Mouse (Mus musculus) MEL-GATA-1-ER (cell line): ENCODE data around the gene Cep78.

Source experiments
- DNase-seq: peaks from one replicate; pipeline ENCODE4 v3.0.0-alpha.2; 2012; ENCODE audit warnings: low read depth; ENCODE audit errors: extremely low read depth

The Cep78 gene

DNA sequence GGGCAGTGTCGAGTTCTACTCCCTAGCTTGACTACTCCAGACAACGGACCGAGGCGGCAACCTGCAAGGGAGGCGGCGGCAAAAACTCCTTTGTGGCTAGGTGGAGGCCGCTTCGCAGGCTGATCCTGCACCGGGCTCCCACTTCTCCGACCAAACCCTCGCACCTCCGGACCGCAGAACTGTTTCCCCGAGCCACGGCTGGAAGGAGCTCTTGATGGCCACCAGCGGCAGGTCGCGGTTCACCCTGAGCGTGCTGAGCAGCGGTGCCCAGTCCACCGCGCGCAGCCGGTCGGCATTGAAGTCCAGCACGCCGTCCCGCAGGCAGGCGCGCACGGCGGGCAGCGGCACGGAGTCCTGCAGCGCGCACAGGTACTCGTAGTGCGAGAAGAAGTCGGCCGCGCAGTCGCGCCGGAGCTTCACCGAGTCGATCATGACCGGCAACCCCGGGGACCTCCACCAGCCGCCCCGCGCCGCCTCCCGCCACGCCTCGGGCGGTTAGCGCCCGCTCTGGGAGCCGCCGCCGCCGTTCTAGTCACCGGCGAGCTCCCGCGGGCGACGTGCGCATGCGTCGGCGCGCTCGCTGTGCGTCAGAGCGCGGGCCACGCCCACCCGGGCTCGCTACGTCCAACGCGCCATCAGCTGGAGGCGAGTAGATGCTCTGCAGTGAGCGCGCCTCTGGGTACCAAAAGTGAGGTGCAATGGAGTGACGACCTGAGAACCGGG is at the start of gene Cep78:
TSS of gene Cep78 (minus strand) at position 541 of the 723 bp plus-strand sequence.
- peak; percentile 70 for DNase-seq

DNA sequence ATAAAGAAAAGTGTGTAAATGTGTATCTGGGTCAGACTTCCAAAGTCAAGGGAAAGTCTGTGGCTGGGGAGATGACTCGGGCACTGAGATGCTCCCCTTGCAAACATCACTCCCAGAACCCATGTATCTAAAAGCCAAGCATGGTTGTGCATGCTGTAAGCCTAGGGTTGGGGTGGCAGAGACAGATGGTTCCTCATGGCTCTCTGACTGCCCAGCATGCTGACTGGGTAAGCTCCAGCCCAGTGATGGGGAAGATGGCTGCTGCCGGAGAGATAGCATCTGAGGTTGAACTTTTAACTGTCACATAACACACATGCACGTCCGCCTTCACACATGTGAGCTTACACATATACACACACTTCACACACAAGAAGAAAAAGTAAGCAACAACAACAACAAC is 46.5 kb upstream of the Cep78 start:
- DNase-seq = no peak

DNA sequence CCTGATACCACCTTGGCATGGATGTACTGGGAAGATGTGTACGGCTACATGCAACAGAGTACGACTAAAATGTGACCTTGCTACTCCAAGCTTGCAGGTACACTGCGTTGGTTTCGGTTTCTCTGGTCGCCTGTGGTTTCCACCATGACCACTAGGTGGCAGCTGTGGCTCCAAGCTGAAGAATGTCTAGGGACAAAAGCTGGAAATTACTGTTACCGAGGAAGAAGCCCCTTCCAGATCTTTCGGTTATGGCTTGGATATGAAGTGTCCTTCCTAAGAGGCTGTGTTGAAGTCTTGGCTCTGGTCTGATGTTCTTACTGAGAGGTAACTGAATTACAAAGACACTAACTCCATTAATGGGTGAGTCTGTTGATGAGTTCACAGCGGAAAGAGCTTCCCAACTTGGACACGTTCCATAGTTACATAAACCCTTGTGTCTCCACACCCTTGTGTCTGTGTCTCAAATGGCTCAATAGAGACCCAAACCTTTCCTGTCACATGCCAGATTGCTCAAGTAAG is 44.5 kb upstream of the Cep78 start:
- DNase-seq = peak; percentile 6

- DNase-seq = peak; percentile 45
Observed at GRCm38 (mm10) chr19:16028746-16029252, 44.0 kb upstream of the Cep78 start.

- peak; percentile 5 for DNase-seq
Observed at GRCm38 (mm10) chr19:16027876-16028670, 43.3 kb upstream of the Cep78 start.

DNA sequence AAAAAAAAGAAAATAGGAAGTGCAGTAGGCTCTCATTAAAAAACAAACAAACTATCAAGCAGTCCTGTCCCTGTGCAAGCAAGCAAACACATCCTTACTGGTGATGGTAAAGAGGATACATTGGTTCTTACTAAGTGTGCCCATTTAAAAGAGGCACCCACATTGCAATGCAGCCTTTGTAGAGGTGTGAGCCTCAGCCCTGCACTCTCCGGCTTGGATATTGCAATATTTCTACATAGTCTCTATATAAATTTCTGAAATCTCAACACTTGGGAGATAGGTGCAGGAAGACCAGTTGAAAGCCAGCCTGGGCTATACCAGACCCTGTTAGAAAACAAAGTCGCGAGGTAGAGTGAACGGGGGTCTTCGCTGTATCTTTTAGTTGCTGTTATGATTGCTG is 41.5 kb upstream of the Cep78 start:
- DNase-seq = no peak

- DNase-seq = no peak
Observed at GRCm38 (mm10) chr19:16022178-16022577, 37.4 kb upstream of the Cep78 start.

DNA sequence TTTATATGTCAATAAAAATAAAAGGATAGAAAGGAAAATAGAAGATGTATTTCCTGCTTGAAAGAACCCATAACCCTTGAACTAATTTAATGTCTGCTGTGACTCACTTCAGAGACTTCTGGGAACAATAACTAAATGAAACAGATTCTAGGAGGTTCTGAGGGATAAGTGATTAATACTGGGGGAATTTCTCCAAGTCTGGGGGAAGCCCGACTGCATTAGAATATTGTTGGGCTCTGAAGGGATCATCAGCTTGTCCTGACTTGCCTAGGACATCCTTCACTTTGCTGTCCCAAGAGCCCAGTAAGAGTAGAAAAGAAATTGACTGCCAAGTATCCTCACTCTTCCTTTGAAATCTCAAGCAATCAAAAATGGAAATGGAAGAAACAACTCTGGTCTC is 31.4 kb upstream of the Cep78 start:
- no peak for DNase-seq

- DNase-seq = peak; percentile 44
Observed at GRCm38 (mm10) chr19:16015191-16015968, 30.6 kb upstream of the Cep78 start.

DNA sequence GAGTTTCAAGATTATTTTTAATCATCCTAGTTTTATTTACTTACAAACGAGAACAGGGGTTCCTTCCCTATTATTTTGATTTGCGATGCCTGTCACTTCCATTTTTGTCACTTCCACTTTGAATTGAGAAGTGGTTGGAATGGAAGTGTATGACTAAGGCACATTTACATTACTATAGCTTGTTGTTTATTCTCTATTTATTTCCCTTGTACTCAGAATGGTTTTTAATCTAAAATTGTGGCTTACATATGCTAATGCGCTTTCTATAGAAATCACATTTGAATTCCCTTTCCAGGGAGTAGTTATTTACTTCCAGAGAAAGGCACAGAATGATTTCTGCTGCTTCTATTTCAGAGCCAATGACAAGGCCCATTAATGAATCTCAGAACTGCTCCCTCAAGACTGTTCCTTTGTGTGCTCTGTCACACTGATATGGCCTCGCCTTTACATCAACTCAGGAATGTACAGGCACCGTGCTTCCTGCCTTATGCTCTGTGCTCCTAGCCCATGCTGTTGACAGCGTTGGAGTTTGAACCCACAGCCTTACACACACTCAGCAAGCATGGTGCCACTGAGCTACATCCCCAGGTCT is 25.1 kb upstream of the Cep78 start:
- DNase-seq = no peak

DNA sequence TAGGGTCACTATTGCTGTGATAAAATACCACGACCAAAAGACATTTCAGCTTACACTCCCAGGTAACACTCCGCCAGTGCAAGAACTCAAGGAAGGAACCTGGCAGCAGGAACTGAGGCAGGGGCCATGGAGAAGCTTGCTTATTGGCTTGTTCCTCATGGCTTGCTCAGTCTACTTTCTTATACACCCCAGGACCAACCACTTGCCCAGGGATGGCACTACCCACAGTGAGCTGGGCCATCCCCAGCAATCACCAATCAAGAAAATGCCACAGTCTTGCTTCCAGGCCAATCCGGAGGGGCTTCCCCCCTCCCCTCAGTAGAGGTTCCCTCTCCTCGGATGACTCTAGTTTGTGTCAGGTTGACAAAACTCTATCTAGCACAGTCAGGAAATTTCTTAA is 24.3 kb upstream of the Cep78 start:
- no peak for DNase-seq

DNA sequence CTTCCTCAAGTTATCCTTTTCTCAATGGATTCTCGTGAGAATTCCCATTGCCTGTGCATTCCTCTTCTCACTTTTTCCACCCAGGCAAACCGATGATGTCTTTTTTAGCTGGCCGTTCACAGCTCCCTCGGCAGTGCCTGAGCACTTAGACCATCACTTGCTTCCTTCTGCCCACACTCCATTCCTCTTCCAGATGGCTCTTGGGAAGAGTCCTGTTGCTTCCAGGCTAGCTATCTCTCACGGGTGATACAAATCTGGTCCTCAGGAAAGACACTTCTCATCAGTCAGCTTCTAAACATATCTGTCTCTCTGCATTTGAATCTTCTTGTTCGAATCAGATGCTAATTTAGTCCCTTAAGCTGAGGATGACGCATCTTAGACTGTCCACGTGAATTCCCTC is 22.3 kb upstream of the Cep78 start:
- DNase-seq = no peak

DNA sequence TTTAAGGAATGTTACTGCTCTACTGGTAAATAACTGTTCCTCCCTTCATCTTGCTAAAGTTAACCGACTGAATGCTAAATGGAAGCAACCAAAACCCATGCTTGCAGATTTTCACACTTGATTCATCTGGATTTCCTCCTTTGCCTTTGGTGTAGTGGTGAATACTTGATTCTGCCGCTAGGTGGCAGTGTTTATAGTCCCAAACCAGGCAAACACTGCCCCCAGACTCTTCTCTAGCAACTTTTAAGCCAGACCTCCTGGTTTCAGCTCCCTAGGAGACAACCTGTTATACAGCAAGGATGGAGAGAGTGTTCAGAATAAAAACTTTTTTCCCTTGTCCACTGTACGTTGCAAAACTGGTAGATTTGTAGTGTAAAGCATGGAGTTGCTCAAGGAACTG is 13.4 kb upstream of the Cep78 start:
- peak; percentile 37 for DNase-seq

GRCm38 (mm10) chr19:15996901-15997564 is 12.2 kb upstream of the Cep78 start:
- no peak for DNase-seq

GRCm38 (mm10) chr19:15990102-15990501 is 5.3 kb upstream of the Cep78 start:
- DNase-seq = no peak

DNA sequence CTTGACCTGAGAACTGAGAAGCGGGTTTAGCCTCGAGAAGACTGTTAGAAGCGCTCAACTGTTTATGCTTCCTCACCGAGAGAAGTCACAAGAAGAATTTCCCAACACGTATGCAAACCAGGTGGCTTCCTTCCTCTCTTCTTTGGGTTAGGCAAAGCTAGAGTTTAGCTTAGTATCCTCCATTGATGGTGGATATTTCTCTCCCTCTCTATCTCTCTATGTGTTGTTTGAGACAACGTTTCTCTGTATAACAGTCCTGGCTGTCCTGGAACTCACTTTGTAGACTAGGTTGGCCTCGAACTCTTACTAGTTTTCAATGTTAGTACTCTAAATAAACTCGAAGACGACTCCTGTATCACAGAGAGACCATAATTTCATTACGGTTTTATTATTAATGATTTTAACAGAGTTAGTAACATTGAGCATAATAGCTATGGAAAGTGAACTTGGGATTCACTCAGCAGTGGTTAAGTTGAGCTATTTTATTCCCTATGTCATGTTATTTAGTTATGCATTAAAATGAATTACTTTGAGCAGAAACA is 454 bp upstream of the Cep78 start:
- no peak for DNase-seq

GRCm38 (mm10) chr19:15983739-15984344 is 947 bp downstream of the Cep78 start:
- no peak for DNase-seq

DNA sequence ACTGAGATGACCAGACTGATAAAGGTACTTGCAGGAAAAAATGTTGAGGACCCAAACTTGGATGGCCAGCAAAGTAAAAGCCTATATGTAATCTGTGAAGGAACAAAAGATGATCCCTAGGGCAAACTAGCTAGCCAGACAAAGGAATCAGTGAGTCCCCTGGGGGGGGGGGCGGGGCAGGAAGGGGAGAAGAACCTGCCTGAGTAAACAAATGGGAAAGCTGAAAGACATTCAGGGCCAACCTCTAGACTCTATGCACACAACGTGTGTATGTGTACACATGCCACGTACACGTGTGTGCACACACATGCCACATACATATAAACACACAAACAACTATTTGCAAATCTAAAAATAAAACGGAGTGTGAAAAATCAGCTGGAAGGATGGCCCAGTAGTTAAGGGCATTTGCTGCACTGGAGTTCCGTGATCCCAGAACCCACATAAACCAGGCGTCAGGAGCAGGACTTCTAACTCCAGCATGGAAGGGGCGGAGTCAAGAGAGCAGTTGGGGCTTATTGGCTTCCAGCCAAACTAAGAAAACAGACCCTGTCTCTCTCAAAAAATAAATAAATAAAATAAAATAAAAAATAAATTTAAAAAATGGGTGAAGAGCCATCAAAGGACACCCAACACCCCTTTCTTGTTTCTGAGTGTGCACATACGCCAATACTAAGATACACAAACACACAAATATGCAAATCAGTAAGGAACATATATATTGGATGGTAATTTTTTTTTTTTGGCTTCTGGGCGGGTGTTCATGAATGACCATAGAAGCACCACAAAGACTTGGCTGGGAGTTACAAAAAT is 1.7 kb downstream of the Cep78 start:
- peak; percentile 30 for DNase-seq

DNA sequence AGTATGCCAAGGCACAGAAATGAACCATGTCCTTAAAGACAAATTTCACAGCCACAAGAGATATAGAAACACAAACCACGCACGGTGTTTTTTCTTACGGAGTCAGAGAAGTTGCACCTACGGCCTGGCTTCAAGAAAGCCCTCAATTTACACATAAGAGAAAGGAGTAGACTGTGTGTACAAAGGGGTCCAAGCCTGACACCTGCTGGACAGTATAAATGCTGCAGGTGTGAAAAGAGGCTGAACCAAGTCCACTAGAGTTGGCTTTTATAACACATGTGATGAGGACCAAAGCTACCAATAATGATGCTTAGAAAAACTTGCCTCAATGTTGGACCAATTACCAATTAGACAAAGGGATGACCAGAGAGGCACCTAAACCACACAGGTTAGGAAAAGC is 2.9 kb downstream of the Cep78 start:
- DNase-seq = peak; percentile 51
